Mouse (Mus musculus): ENCODE data around the gene Fry. TPM values are rescaled to one million over a fixed set of nuclear protein-coding genes. Genes with fewer than 3 reads are reported as not detected.

The Fry gene
- 10 to 100 TPM; 41.0 to 43.4 TPM for total RNA-seq (2021)
- long read RNA-seq, experiment 1, partial matches to known transcripts: 4 of 11 reads
- long read RNA-seq, experiment 1, other reads (novel, unspliced or antisense): 2 of 11 reads
- long read RNA-seq, experiment 2, transcript Fry-206 (11 exons, 2,204 nt): major isoform, 8 of 25 reads
- long read RNA-seq, experiment 2, partial matches to known transcripts: 10 of 25 reads
- long read RNA-seq, experiment 2, other reads (novel, unspliced or antisense): 7 of 25 reads

DNA sequence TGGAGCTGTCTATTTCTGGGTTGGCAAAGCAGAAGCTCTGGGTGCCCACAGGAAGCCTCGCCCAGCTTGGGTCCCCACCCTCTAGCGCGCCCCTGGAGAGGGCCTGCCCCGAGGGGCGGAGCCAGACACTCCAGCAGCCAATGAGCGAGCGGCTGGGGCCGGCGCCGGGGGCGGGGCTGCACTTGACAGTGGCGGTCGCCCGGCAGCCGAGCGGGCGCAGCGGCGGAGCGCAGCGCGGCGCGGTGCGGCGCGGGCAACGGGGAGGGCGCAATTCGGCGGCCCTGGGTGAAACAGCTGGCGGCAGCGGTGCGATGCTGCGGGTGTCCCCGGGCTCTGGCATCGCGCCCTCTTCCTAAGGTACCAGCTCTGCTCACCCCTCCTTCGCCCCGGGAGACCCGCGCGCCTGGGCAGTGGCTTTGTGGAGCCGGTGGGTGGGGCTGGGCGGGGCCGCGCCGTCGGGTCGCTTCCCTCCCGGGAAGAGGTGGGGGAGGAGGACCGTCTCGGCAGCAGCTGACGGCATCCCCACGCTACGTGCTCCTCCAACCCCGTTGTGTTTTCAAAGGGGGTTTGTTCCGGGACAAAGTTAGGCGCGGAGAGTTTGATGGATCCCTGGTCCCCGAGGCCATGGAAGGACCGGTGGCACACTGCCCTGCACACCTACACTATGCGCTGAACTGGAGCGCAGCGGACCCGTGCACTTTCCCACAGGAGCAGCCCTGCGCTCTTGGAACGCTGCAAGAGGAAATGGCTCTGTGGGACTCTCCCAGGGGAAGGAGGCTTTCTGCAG lies at the start of gene Fry:
TSS of gene Fry (plus strand) at position 191 of the 787 bp plus-strand sequence.
- peak; percentile 82 to 90 for DNase-seq (ENCODE audit: low spot score in 2 of 2)

- DNase-seq (ENCODE audit: low spot score in 2 of 2): no peak
Observed at GRCm38 (mm10) chr5:150070086-150070485, 48.4 kb upstream of the Fry start.

GRCm38 (mm10) chr5:150071738-150072137 lies 46.7 kb upstream of the Fry start:
- no peak for DNase-seq (ENCODE audit: low spot score in 2 of 2)

GRCm38 (mm10) chr5:150079866-150080797 lies 38.3 kb upstream of the Fry start:
- no peak for DNase-seq (ENCODE audit: low spot score in 2 of 2)

DNA sequence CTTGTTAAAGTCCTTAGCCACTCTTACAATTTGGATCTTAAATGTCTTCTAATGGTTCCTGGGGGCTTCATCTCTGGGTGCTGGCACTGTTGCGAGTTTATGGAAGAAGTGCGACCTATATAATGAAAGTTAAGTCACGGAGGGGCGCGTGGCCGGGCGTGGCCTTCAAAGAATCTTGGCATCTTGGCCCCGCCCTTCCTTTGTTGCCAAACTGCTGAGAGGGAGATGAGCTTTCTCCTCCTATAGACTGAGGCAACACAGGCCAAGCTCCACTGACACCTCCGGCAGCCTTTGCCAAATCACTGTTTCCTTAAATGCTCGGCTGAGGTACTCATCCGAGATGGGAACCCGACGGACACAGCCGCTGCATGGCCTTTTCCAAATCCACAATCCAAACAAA lies 35.7 kb upstream of the Fry start:
- DNase-seq (ENCODE audit: low spot score in 2 of 2): no peak

GRCm38 (mm10) chr5:150083190-150083589 lies 35.3 kb upstream of the Fry start:
- DNase-seq (ENCODE audit: low spot score in 2 of 2): no peak

GRCm38 (mm10) chr5:150097620-150098019 lies 20.8 kb upstream of the Fry start:
- no peak for DNase-seq (ENCODE audit: low spot score in 2 of 2)

DNA sequence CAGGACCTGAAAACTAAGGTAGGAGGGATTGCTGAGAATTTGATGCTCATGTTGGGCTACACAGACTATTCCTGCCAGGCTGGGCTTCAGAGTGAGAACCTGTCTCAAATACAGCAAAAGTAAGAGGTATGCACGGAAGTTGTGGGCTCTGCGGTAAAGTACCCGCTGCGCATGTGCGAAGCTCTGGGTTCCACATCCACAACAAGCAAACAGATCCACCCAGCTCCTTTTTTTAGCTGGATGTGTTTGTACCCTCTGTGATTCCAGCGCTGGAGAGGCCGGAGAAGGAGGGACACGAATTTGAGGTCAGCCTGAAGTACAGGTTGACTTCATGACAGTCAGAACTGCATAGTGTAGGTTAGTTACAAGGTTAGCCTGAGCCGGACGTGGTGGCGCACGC lies 19.7 kb upstream of the Fry start:
- DNase-seq (ENCODE audit: low spot score in 2 of 2): no peak

DNA sequence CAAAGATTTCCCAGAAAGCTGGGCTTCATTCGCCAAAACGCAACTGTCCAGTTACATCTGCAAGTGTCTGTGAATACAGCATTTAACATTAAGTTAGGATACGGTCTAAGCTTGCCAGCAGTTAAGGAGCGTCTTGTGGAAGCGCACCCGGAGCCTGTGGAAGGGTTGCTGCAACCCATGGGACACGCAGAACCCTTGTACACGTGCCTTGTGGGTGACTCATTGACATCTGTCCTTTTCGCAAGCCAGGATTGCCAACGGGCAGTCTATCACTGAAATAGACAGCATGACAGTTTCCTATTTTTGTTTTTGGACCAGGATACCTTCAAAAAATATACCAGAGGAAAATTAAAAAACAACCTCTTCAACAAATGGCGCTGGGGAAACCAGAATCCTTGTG lies 16.7 kb upstream of the Fry start:
- no peak for DNase-seq (ENCODE audit: low spot score in 2 of 2)

DNA sequence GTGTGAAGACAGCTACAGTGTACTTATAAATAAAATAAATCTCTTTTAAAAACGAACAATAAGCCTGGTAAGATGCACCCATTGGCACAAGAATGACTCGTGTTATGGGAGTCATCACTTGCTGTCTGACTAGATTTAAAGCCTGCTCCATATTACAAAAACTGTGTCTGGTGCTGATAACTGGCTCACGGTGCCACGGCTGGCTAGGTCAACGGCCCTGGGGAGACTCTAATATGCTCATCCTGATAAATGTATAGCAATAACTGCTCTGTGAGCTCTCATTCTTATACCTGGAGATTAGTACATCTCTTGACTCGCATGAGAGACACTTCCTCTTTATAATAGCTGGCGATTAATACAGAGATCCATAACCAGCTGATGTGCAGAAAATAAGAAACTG lies 12.1 kb upstream of the Fry start:
- DNase-seq (ENCODE audit: low spot score in 2 of 2): no peak

DNA sequence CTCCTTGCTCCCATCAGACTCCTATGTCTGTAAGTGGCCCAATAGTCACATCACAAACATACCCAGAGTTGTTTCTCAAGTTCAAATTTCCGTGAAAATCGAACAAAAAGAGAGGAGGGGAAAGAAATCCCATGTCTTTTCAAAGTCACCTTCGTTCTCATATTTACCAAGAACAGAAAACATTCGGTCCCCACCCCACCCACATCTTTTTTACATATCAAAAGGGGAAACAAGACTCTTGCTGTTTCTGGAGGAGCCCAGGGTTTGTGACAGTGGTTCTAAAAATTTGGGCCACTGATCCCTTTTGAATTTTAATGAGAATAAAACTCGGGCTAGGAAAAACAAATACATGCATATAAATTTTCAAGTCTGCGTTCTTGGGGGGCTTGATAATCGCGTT lies 7.2 kb upstream of the Fry start:
- DNase-seq (ENCODE audit: low spot score in 2 of 2): no peak

DNA sequence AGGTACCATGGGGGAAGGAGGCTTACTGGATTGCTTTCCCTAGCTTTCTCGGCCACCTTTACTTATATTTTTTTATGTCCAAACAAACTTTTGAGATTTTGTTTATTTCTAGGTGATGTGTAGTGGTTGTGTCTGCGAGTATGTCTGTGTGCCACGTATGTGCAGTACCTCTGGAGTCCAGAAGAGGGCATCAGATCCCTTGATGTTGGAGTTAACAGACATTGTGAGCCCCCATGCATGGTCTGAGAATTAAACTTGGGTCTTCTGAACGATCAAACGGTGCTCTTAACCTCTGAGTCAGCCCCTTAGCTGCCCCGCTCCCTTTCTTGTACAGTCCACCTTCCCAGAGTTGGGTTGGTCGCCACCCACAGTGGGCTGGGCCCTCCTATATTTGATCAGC lies 4.4 kb upstream of the Fry start:
- no peak for DNase-seq (ENCODE audit: low spot score in 2 of 2)

GRCm38 (mm10) chr5:150114778-150115177 lies 3.7 kb upstream of the Fry start:
- no peak for DNase-seq (ENCODE audit: low spot score in 2 of 2)

- no peak for DNase-seq (ENCODE audit: low spot score in 2 of 2)
Observed at GRCm38 (mm10) chr5:150115271-150116092, 3.0 kb upstream of the Fry start.

DNA sequence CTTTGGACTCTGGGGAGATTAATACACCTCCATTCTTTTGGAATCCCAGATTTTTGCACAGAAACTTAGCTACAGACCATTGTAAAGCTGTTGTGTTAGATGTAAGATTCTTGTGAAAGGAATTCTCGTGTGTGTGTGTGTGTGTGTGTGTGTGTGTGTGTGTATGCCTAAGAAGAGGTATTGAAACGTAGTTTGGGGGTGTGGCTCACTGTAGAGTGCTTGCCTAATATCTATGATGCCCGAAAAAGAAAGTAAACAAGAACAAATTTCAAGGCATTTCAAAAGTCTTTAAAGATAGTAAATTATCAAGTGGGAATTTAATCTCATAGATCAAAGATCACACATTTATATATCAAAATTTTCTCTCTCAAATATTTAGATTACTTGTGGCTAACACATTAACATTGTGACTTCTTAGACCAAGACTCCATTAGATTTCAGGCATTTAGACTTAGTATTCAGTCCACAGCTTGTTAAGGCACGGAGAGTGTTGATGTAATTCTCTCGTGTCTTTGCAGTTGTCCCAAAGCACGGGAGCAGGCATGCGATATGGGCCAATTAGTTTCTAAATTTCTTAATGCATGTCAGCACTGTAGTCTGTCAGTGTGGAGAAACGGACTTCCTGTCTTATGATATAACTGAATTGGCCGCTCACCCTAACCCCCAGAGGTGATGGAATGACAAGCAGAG lies 2.1 kb upstream of the Fry start:
- DNase-seq (ENCODE audit: low spot score in 2 of 2): no peak

- DNase-seq (ENCODE audit: low spot score in 2 of 2): no peak
Observed at GRCm38 (mm10) chr5:150116906-150117216, 1.6 kb upstream of the Fry start.

GRCm38 (mm10) chr5:150118124-150118454 lies 356 bp upstream of the Fry start:
- no peak for DNase-seq (ENCODE audit: low spot score in 2 of 2)

- DNase-seq (ENCODE audit: low spot score in 2 of 2): no peak
Observed at GRCm38 (mm10) chr5:150120676-150121075, 2.2 kb downstream of the Fry start.

- DNase-seq (ENCODE audit: low spot score in 2 of 2): no peak
Observed at GRCm38 (mm10) chr5:150122095-150122494, 3.6 kb downstream of the Fry start.

DNA sequence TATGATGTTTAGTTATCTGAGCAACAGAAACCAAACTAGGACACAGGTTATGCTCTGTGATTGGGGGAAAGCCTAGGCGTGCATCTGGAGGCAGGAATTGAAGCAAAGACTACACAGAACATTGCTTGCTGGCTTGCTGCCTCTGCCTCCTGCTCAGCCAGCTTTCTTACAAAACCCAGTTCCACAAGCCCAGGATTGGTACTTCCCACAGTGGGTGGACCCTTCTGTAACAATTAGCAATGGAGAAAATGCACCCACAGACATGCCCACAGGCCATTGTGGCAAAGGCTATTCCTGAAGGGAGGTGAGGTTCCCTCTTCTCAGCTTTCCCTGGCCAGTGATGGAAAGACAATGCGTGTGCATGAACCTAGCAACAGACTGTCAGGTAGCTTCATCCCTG lies 4.1 kb downstream of the Fry start:
- DNase-seq (ENCODE audit: low spot score in 2 of 2): no peak

GRCm38 (mm10) chr5:150125920-150126319 lies 7.5 kb downstream of the Fry start:
- no peak for DNase-seq (ENCODE audit: low spot score in 2 of 2)

Measured in adrenal gland, postnatal 4 days (tissue).